Mouse (Mus musculus) right cerebral cortex, postnatal 25 days (tissue): ENCODE data around the gene Bcl7b.

Source experiments
- DNase-seq: peaks from one replicate; pipeline ENCODE4 v3.0.0; 2022

Bcl7b gene

DNA sequence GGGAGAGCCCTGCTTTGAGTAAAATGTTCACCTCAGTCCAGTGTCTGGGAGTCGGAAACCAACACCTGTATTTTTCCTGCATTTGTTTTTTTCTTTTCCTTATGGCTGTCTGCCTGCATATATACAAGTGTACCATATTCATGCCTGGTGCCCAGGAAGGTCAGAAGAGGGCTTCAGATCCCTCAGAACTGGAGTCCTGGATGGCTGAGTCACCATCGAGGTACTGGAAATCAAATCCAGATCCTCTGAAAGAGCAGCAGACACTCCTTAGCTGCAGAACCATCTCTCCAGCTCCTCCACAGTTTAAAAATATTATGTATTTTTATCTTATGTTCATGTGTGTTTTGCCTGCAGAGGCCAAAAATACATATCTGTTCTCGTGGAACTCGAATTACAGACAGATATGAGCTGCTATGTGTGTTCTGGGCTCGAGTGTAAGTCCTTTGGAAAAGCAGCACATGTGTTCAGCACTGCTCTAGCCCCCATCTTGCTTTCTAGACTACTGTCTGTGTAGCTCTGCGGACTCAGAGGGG is 3.7 kb downstream of the Bcl7b start:
- no peak for DNase-seq

DNA sequence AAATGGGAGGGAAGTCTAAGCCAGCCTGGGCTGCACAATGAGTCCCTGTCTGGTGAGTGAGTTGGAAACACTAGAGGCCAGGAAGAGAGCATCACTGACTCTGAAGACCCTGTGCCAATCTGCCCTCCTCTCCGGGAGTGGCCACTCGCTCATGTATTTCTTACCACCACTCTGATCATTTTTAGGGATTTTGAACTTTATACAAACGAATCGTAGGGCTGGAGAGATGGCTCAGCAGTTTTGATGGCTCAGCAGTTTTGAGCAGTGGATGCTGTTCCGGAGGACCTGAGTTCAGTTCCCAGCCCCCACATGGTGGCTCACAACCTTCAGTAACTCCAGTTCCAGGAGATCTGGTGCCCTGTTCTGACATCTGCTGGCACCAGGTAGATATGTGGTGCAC is 4.9 kb downstream of the Bcl7b start:
- no peak for DNase-seq

DNA sequence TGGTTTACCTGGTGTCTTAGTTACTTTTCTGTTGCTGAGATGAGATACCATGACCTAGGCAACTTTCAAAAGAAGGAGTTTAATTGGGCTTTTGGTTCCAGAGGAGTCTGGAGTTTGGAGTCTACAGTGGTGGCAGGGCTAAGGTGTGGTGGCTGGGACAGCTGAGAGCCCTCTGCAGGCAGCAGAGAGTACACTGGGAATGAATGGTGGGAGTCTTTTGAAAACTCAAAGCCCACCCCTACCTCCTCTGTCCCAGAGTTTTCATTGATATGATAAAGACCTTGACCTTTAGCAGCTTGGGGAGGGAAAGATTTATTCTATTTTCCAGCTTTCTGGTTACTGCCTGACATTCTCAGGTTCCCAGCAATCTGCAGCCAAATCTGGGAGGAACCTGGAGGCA is 7.0 kb downstream of the Bcl7b start:
- DNase-seq = no peak

DNA sequence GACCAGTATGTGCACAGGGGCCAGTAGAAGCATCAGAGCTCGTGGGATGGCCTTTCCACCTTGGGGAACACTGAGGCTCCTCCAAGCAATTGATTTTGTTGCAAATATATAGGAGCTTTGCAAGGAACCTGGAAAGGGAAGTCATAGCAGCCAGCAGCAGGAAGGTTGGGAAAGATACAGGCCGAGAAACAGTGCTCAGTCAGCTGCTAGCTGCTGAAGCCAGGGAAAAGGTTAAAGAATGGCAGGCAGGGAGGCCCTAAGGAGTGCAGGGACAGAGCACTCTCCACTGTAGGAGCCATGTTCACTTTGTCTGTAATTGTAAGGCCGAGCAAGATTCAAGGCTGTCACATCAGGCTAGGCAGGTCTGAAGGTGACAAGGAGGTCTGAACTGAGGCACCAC is 10.4 kb downstream of the Bcl7b start:
- no peak for DNase-seq

DNA sequence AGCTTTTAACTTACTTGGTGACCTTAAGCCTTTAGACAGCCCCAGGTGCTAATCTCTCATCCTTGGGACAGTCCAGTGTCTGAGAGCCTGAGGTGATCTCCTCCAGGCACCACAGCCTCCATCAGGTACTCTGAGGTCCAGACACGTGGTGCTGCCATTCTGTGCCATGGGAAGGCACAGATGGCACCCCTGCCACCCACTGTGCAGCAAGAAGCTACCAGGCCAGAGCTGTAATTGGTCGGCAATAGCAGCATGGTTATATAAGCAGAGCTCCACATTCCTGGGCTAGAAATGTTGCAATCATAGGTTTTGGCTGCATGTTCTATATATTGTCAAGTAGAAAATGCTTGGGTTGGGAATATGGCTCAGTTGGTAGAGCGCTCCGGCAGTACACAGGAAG is 10.9 kb downstream of the Bcl7b start:
- DNase-seq = peak; percentile 37

DNA sequence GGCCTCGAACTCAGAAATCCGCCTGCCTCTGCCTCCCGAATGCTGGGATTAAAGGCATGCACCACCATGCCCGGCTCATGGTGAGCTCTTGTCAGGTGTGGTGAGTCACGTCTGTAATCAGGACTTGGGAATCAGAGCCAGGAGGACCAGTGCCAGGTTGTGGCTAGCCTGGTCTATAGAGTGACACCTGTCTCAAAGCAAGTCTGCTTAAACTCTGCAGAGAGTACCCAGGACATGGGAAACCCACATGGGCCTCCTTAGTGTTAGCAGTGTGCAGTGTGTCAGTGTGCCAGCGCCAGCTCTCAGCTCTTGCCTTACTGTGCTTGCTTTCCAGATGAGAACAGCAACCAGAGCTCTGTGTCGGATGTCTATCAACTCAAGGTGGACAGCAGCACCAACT is 11.5 kb downstream of the Bcl7b start:
- no peak for DNase-seq

DNA sequence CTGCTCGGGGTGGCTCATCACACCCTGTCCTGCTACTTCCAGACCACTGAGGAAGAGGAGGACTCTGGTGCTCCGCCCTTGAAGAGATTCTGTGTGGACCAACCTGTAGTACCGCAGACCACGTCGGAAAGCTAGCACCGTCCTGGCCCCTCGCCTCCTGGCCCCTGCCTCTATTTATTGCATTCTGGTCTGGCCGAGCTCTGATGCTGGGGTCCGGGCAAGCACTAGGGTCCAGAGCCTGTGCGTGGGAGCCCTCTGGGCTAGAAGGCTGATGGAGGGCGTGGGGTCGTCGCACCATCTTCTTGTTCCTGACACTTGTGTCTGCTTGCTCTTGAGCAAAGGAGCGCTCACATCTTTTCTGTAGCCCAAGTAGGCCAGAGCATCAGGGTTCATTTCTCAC is 12.7 kb downstream of the Bcl7b start:
- DNase-seq = no peak

DNA sequence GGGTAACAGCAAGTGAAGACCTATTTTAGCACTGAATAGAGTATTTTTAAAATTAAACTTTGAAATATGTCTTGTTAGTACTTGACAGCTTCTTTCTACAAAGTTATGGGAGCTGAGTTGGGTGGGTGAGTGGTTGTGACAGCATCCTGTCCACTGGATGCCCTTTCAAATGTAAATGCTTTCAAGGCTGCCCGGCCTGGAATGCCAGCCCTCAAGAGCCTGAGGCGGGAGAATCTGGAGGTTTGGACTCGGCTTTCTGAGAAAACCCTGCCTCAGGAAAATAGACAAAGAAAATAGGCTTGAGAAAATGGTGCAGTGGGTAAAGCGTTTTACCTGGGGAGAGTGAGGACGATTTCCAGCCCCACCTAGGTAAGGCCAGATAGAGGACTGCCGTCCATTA is 13.7 kb downstream of the Bcl7b start:
- no peak for DNase-seq

DNA sequence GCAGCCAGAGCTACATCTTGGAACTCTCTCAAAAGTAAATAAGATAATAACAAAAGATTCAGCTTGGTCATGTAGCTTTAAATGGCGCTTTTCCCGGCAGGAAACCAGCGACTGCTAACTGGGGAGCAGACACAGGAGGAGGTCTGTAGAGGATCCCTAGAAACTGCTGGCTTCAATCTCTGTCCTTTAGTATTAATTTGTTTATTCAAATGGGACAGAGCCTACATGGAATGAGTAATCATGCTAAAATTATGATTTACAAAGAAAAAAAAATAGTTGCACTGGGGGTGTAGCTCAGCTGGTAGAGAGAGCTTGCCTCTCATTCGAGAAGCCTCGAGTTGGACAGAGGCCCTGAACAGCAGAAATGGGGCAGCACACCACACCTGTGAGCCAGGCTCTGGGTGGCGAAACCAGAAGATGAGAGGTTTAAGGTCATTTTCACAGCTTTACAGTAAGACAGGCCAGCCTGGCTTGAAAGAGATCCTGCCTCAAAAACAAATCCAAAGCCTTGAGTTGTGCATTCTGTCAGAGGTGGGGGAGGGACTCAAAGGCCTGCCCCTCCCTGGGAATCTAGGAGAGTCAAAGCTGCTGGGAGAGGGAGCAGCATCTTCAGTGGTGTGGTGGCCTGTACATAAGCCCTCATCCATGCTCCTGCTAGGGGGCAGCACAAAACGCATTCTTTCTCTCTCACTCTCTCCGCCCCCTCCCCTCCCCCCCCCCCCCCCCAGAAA is 15.2 kb downstream of the Bcl7b start:
- peak; percentile 59 for DNase-seq

DNA sequence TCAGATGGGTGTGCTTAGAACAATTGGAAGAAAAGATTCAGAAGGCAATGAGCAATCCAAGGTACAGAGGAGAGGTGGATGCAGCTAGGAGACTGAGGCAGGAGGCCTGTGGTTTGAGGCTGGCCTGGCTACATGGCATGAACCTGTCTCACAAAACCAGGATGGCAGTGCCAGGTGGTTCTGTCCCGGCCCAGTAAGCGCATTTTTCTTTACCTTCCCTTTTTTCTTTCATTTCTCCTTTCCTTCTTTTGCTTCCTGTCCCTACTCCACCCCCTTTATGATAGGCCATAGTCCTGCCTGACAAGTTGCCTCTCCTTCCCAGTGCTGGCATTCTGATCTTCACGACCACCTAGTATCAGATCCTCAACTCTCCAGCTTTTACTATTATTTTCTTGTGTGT is 16.9 kb downstream of the Bcl7b start:
- no peak for DNase-seq

DNA sequence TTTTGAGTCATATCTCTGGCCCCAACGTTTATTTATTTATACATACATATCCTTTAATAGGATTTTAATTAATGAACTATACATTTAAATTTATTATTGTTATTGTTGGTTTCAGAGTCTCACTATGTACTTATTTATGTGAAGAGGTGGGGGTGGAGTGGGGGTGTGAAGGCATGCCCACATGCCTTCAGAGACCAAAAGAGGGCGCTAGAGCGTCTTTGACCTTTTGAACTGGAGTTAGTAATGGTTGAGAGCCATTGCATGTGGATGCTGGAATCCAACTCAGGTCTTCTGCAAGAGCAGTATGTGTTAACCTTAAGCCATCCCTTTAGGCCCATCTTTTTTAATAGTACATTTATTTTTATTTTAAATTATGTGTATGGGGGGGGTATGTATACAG is 17.5 kb downstream of the Bcl7b start:
- no peak for DNase-seq

DNA sequence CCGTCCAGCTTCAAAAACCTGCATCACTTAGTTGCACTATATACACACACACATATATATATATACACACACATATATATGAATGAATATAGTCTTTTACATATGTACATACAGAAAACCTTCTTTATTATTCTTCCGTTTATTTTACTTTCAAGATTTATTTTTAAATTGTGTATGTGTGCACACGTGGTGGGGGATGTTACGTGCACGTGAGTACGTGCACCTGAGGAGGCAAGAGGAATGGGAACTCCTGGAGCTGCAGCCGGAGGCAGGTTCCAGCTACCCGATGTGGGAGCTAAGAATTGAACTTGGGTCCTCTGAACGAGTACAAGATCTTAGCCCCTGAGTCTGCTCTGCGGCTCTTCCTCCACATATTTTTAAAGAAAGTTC is 18.1 kb downstream of the Bcl7b start:
- no peak for DNase-seq

DNA sequence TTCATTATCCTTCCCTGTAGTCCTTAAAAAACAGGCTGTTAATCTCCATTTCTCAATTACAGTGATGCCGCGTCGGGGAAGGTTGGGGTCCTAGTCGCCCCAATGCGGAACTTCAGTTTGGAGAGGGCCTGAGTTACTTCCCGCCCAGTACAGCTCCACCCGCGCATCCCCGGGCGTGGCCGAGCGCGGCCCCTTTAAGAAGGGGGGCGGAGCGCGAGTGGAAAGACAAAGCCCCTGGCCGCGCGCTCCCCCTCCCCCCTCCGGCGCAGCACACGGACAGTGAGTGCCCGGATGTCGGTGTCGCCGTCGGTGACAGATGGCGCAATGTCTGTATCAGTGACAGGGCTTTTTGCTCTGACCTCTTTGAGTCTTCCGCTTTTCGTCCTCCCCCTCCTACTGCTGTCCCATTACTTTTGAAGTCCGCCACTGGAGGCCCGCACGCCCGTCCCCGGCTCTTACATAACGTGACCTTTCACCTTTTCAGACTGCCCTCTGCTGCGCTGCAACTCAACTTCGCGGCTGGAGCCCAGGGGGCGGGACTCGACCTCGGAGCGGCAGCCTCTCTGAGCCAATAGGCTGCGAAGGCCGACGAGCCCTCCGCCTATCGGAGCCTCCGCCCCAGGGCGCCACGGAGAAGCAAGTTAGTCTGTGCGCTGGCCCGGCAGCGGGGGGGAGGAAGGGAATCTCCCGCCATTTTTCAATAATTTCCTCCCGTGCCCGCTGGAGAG is 18.7 kb downstream of the Bcl7b start, which contains the start of gene Baz1b:
TSS of gene Baz1b (plus strand) at position 644 of the 728 bp plus-strand sequence.
- DNase-seq = peak; percentile 99

DNA sequence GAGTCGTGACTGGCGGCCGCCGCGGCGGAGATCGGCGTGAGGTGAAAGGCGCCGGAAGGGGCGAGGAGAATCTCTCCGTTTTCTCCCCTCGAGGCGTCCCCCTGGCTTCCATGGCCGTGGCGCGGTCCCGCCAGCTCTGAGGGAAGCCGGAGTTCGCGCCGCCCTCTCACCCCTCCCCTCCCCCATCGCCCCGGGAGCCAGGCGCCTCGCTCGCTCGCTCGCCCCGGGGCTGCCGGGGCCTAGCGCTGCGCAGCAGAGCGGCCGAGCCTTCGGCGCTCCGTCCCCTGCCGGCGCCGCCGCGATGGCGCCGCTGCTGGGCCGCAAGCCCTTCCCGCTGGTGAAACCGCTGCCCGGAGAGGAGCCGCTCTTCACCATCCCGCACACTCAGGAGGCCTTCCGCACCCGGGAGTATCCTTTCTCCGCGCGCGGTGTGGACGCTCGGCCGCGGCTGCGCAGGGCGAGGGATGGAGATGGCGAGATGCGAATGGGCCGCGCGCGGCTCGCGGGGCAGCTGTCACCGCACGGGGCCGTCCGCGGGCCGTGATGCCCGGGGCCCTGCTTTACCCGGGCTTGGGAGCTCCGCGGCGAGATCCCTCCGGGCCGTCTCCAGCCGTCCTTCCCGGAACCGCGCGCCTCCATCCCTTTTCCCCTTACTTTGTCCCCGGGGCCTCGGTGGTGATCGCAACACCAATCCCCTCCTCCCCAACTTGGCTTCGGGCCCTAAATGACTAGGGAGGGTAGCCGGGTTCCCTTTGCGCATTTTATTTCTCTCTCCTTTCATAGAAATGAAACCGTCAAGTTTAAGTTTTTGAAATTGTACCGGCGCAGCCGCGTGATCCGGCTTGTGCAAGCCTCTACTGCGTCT is 19.5 kb downstream of the Bcl7b start:
- DNase-seq = peak; percentile 63

DNA sequence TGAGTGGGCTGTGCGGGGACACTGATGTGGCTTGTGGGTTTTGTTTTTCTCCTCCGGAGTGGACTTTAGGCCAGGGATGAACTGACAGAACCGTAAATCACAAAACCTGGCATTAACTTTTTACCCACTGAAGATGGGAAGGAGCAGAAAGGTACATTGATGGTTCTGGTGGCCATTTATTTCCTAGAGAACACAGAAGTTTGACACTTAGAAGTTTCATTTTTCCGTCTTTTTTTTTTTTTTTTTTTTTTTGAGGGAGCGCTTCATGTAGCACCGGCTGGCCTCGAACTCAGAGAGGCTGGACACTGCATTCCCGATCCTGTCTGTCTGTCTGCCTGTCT is 20.1 kb downstream of the Bcl7b start:
- DNase-seq = no peak

DNA sequence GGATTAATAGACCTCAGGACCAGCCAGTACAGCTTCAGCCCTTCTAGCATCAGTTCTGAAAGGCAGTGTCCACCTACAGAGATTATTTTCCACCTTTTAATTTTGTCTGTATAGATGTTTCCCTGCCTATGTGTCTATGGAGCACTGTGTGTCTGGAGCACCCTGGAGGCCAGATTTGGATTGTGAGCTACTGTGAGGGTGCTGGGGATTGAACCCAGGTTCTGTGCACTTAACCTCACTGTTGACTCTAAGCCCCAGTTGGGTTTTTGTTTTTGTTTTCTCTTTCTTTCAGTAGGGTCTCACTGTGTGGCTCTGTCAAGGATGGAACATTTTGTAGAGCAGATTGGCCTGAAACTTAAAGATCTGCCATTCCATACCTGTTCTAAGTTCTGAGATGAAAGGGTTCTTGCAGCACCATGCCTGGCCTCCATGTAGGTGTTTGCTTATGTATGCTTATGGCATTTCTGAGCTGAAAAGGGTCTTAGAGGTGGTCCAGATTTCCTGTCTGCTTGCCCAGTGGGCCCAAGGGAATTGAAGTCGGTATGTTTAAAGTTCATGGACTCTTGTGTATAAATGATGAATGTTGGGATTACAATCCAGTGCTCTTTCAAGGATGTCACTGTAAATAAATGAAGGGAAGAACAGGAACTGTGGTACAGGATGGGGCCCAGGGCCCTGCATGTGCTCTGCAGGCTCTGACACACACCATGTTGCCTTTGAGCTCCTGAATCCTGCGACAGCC is 21.4 kb downstream of the Bcl7b start:
- DNase-seq = no peak

DNA sequence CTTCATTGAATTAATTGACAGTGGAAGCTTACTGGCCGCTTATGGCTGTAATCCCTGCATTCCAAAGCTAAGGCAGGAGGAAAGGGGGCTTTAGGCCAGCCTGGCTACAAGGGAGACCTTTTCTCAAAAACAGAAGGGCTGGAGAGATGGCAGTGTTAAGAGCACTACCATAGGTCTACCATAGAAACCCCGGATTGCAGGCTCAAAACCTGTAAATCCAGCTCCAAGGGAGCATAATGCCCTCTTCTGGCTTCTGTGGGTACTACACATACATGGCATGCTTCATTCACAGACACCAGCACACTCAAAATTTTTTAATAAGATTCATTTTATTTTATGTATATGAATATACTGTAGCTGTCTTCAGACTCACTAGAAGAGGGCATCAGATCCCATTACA is 23.5 kb downstream of the Bcl7b start:
- DNase-seq = no peak

DNA sequence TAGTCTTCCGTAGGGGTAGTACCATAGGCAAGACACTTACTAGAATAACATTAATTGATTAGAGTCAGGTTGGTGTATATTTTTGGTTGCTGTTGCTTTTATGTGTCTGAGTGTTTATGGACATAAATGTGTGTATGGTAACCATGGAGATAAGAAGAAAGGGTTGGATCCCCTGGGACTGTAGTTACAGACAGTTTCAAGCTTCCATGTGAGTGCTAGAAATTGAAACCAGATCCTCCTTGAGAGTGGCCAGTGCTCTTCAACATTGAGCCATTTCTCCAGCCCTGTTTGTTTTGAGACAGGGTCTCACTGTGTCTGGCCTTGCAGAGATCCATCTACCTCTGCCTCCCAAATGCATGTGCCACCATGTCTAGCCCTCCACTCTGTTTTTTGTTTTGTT is 24.3 kb downstream of the Bcl7b start:
- DNase-seq = no peak

DNA sequence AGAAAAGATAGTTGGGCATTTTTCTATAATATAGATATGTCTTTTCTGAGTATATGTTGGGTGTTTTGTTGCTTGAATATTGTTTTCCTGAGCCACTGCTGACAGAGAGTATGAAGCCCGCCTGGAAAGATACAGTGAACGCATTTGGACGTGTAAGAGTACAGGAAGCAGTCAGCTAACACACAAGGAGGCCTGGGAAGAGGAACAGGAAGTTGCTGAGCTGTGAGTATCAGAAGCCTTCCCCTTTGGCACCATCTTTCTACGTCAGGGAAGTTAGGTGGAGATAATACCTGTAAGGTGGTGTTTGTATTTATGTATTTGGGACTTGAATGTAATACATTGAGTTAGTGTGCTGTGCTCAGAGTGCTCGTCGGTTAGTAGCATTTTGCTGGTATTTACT is 28.3 kb downstream of the Bcl7b start:
- DNase-seq = no peak

DNA sequence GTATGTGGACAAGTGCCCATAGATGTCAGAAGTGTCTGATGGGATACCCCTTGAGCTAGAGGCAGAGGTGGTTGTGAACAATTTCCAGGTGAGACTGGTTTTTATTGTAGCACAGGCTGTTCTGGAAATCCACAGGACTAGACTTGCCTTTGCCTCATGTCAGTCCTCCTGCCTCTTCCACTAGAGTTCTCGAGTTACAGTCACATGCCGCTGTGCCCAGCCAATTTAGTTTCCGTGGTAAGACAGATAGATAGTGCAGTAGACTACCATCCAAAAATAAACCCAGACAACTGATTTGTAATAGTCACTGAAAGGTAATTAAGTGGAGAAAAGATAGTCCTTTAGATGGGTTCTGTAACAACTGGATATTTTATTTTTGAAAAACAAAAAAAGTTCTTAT is 34.7 kb downstream of the Bcl7b start:
- DNase-seq = no peak

DNA sequence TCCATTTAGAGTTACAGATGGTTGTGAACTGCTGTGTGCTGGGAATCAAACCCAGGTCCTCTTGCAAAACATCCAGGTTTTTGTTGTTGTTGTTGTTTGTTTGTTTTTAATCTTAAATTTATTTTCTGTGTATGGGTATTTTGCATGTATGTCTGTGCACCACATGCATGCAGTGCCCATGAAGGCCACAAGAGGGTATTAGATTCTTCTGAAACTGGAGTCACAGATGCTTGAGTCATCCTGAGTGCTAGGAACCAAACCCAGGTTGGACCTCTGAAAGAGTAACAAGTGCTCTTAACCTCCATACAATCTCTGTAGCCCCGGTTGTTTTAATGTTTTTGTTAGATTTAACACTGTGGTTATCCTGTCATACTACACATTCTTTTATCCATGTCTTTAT is 40.1 kb downstream of the Bcl7b start:
- DNase-seq = no peak

DNA sequence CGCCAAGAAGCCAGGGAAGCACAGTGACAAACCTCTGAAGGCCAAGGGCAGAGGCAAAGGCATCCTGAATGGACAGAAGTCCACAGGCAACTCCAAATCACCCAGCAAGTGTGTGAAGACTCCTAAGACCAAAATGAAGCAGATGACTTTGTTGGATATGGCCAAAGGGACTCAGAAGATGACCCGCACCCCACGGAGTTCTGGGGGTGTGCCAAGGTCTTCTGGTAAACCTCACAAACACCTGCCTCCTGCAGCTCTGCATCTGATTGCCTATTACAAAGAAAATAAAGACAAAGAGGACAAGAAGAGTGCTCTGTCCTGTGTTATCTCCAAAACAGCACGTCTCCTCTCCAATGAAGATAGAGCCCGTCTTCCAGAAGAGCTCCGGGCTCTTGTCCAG is 48.8 kb downstream of the Bcl7b start:
- DNase-seq = no peak

DNA sequence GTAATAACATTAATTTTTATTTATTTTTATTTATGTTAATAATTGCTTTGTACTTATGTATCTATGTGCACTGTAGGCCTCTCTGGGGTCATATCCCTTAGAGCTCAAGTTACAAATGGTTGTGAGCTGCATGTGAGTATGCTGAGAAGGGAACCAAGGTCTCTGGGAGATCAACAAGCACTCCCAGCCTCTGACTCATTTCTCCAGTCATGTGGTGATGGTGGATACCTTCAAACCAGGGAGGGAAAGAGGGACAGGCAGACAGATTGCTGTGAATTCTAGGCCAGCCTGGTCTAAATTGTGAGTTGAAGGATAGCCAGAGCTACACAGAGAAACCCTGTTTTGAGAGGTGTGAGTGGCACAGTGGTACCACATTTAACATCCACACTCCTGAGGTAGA is 52.9 kb downstream of the Bcl7b start:
- DNase-seq = no peak
